Mouse (Mus musculus): Measurements from ENCODE around the gene Lce3f.

The Lce3f gene

GRCm38 (mm10) chr3:93014871-93015270 is 22.8 kb downstream of the Lce3f start:
- peak overlapping the region; percentile 66 for H3K4me3 ChIP-seq (replicated peaks; ENCODE audit: low read length)
- TF ChIP-seq NANOG (IDR thresholded peaks at IDR 0.05; ENCODE audit: borderline replicate concordance, low read length) (no peak), CTCF (conservative IDR thresholded peaks at IDR 0.05; ENCODE audit: low read length) (no peak), POU5F1 (IDR thresholded peaks at IDR 0.05; ENCODE audit: borderline replicate concordance, low read length) (no peak)
- H3K27me3 ChIP-seq (ENCODE audit: insufficient read depth, low read length), result peaks cover 41% of the 10 kb centered on the region; the same call in 1 of the 2 replicates
- no peaks in the 10 kb centered on the region for H3K36me3 ChIP-seq (ENCODE audit: insufficient read depth, low read length)
- peaks cover 31% of the 10 kb centered on the region for H3K4me1 ChIP-seq (replicated peaks; ENCODE audit: low read depth, low read length)
- H3K9me3 ChIP-seq (ENCODE audit: low read length), result no peaks in the 10 kb centered on the region

- Histone ChIP-seq H3K36me3 (ENCODE audit: insufficient read depth, low read length) (no peaks in the 10 kb centered on the region), H3K27me3 (ENCODE audit: insufficient read depth, low read length) (peaks cover 41% of the 10 kb centered on the region; the same call in 1 of the 2 replicates), H3K9me3 (ENCODE audit: low read length) (no peaks in the 10 kb centered on the region), H3K4me3 (replicated peaks; ENCODE audit: low read length) (peak within 1 kb of the TSS; percentile 66), H3K4me1 (replicated peaks; ENCODE audit: low read depth, low read length) (peaks cover 31% of the 10 kb centered on the region)
- TF ChIP-seq POU5F1 (IDR thresholded peaks at IDR 0.05; ENCODE audit: borderline replicate concordance, low read length), result no peak
- TF ChIP-seq NANOG (IDR thresholded peaks at IDR 0.05; ENCODE audit: borderline replicate concordance, low read length), result no peak
- TF ChIP-seq CTCF (conservative IDR thresholded peaks at IDR 0.05; ENCODE audit: low read length), result no peak
Observed at GRCm38 (mm10) chr3:93015460-93016104, 23.6 kb downstream of the Lce3f start, which contains the start of gene Crct1. Crct1 (minus strand) TSS chr3:93015687.

- peaks cover 19% of the 10 kb centered on the region for H3K4me1 ChIP-seq (replicated peaks; ENCODE audit: low read depth, low read length)
- H3K36me3 ChIP-seq (ENCODE audit: insufficient read depth, low read length), result no peaks in the 10 kb centered on the region
- TF ChIP-seq CTCF (conservative IDR thresholded peaks at IDR 0.05; ENCODE audit: low read length) (no peak), NANOG (IDR thresholded peaks at IDR 0.05; ENCODE audit: borderline replicate concordance, low read length) (no peak), POU5F1 (IDR thresholded peaks at IDR 0.05; ENCODE audit: borderline replicate concordance, low read length) (no peak)
- no peaks in the 10 kb centered on the region for H3K9me3 ChIP-seq (ENCODE audit: low read length)
- H3K27me3 ChIP-seq (ENCODE audit: insufficient read depth, low read length), result peaks cover 25% of the 10 kb centered on the region; the same call in 1 of the 2 replicates
- H3K4me3 ChIP-seq (replicated peaks; ENCODE audit: low read length), result peak within 1 kb of the TSS; percentile 61
Observed at GRCm38 (mm10) chr3:93018960-93019359, 26.9 kb downstream of the Lce3f start, which contains the start of gene Lce1m. Lce1m (minus strand) TSS chr3:93019060.

GRCm38 (mm10) chr3:93021171-93021570 is 29.1 kb downstream of the Lce3f start:
- Histone ChIP-seq H3K36me3 (ENCODE audit: insufficient read depth, low read length) (no peaks in the 10 kb centered on the region), H3K9me3 (ENCODE audit: low read length) (no peaks in the 10 kb centered on the region), H3K27me3 (ENCODE audit: insufficient read depth, low read length) (peaks cover 25% of the 10 kb centered on the region; the same call in 1 of the 2 replicates), H3K4me1 (replicated peaks; ENCODE audit: low read depth, low read length) (peaks cover under 1% of the 10 kb centered on the region; the same call in 1 of the 2 replicates), H3K4me3 (replicated peaks; ENCODE audit: low read length) (no peak overlapping the region)
- TF ChIP-seq CTCF (conservative IDR thresholded peaks at IDR 0.05; ENCODE audit: low read length) (no peak), POU5F1 (IDR thresholded peaks at IDR 0.05; ENCODE audit: borderline replicate concordance, low read length) (no peak), NANOG (IDR thresholded peaks at IDR 0.05; ENCODE audit: borderline replicate concordance, low read length) (no peak)

GRCm38 (mm10) chr3:93023411-93024184 is 31.6 kb downstream of the Lce3f start:
- no peak overlapping the region for H3K4me3 ChIP-seq (replicated peaks; ENCODE audit: low read length)
- H3K36me3 ChIP-seq (ENCODE audit: insufficient read depth, low read length), result no peaks in the 10 kb centered on the region
- no peaks in the 10 kb centered on the region for H3K4me1 ChIP-seq (replicated peaks; ENCODE audit: low read depth, low read length)
- peaks cover 14% of the 10 kb centered on the region; the same call in 1 of the 2 replicates for H3K27me3 ChIP-seq (ENCODE audit: insufficient read depth, low read length)
- 0 out of 2 replicates have a peak, but pooled peaks cover 2% of the 10 kb centered on the region for H3K9me3 ChIP-seq (ENCODE audit: low read length)
- TF ChIP-seq POU5F1 (IDR thresholded peaks at IDR 0.05; ENCODE audit: borderline replicate concordance, low read length), result no peak
- no peak for TF ChIP-seq NANOG (IDR thresholded peaks at IDR 0.05; ENCODE audit: borderline replicate concordance, low read length)
- TF ChIP-seq CTCF (conservative IDR thresholded peaks at IDR 0.05; ENCODE audit: low read length), result no peak

- H3K4me1 ChIP-seq (replicated peaks; ENCODE audit: low read depth, low read length), result no peaks in the 10 kb centered on the region
- H3K36me3 ChIP-seq (ENCODE audit: insufficient read depth, low read length), result no peaks in the 10 kb centered on the region
- no peak for TF ChIP-seq CTCF (conservative IDR thresholded peaks at IDR 0.05; ENCODE audit: low read length)
- no peak for TF ChIP-seq NANOG (IDR thresholded peaks at IDR 0.05; ENCODE audit: borderline replicate concordance, low read length)
- TF ChIP-seq POU5F1 (IDR thresholded peaks at IDR 0.05; ENCODE audit: borderline replicate concordance, low read length), result no peak
- H3K27me3 ChIP-seq (ENCODE audit: insufficient read depth, low read length), result no peaks in the 10 kb centered on the region
- H3K9me3 ChIP-seq (ENCODE audit: low read length), result 0 out of 2 replicates have a peak, but pooled peaks cover 2% of the 10 kb centered on the region
- H3K4me3 ChIP-seq (replicated peaks; ENCODE audit: low read length), result no peak overlapping the region
Observed at GRCm38 (mm10) chr3:93025486-93025885, 33.5 kb downstream of the Lce3f start.

- Histone ChIP-seq H3K36me3 (ENCODE audit: insufficient read depth, low read length) (no peaks in the 10 kb centered on the region), H3K9me3 (ENCODE audit: low read length) (0 out of 2 replicates have a peak, but pooled peaks cover 2% of the 10 kb centered on the region), H3K4me3 (replicated peaks; ENCODE audit: low read length) (no peak overlapping the region), H3K4me1 (replicated peaks; ENCODE audit: low read depth, low read length) (no peaks in the 10 kb centered on the region), H3K27me3 (ENCODE audit: insufficient read depth, low read length) (no peaks in the 10 kb centered on the region)
- no peak for TF ChIP-seq NANOG (IDR thresholded peaks at IDR 0.05; ENCODE audit: borderline replicate concordance, low read length)
- TF ChIP-seq CTCF (conservative IDR thresholded peaks at IDR 0.05; ENCODE audit: low read length), result peak; percentile 61
- no peak for TF ChIP-seq POU5F1 (IDR thresholded peaks at IDR 0.05; ENCODE audit: borderline replicate concordance, low read length)
Observed at GRCm38 (mm10) chr3:93031450-93031849, 39.4 kb downstream of the Lce3f start.
